Mouse (Mus musculus) forebrain, embryonic 12.5 days (tissue): ENCODE measurements around the gene Mamld1. TPM values are rescaled to one million over a fixed set of nuclear protein-coding genes. Genes with fewer than 3 reads are reported as not detected.

ENCODE experiments used
- ATAC-seq: fragments of 200-750 bp; cut with Nextera tagmentation; 2 replicates; pipeline ENCODE4 v1.8.0; 2017; ENCODE audit warnings: moderate TSS enrichment; ENCODE audit not compliant: low FRiP score
- H3K27ac ChIP-seq: fragments of 300-500 bp; sonication (generic); 2 replicates; pipeline ENCODE4 v1.5.1; 2016; ENCODE audit warnings: mild to moderate bottlenecking
- H3K27me3 ChIP-seq: fragments of 300-500 bp; sonication (generic); 2 replicates; pipeline ENCODE4 v1.6.1; 2016; ENCODE audit warnings: mild to moderate bottlenecking
- H3K36me3 ChIP-seq: fragments of 300-500 bp; sonication (generic); replicated peaks from 2 replicates; pipeline ENCODE4 v1.6.1; 2016; ENCODE audit warnings: mild to moderate bottlenecking
- H3K4me1 ChIP-seq: fragments of 300-500 bp; sonication (generic); 2 replicates; pipeline ENCODE4 v1.6.1; 2016
- H3K4me2 ChIP-seq: fragments of 300-500 bp; sonication (generic); 2 replicates; pipeline ENCODE4 v1.6.1; 2016; ENCODE audit warnings: mild to moderate bottlenecking, moderate library complexity
- H3K4me3 ChIP-seq: fragments of 300-500 bp; sonication (generic); replicated peaks from 2 replicates; pipeline ENCODE4 v1.5.1; 2016; ENCODE audit warnings: mild to moderate bottlenecking
- H3K9ac ChIP-seq: fragments of 300-500 bp; sonication (generic); 2 replicates; pipeline ENCODE4 v1.6.1; 2016; ENCODE audit warnings: mild to moderate bottlenecking
- H3K9me3 ChIP-seq: fragments of 300-500 bp; sonication (generic); 2 replicates; pipeline ENCODE4 v1.6.1; 2016
- WGBS: fragments of 180-500 bp; shearing (Covaris S2); methylation state at CpG from one replicate; pipeline ENCODE4 v1.1.7; 2016; 5-methylcytosine and 5-hydroxymethylcytosine counted together
- polyA plus RNA-seq: library from polyadenylated mRNA; unstranded; fragments of >200 nt; fragmentation: Nextera tagmentation; extraction: Ambion mirVana; gene quantifications from 2 replicates; pipeline ENCODE4 v1.2.1, GENCODE M21; 2016

The Mamld1 gene
- polyA plus RNA-seq, 1 experiment from 2014 or later: 8.2 TPM

GRCm38 (mm10) chrX:71087370-71088079 is 37.5 kb downstream of the Mamld1 start:
- H3K4me2 ChIP-seq: no peak overlapping the region
- no peaks in the 10 kb centered on the region for H3K27me3 ChIP-seq
- H3K9ac ChIP-seq: no peak overlapping the region
- 72% methylated on average over 4 of the region's 4 CpGs for WGBS
- no peaks in the 10 kb centered on the region for H3K9me3 ChIP-seq
- ATAC-seq: no peak
- no peaks in the 10 kb centered on the region for H3K36me3 ChIP-seq
- H3K27ac ChIP-seq: no peak overlapping the region
- H3K4me3 ChIP-seq: no peak overlapping the region
- 0 out of 2 replicates have a peak, but pooled peaks cover 3% of the 10 kb centered on the region for H3K4me1 ChIP-seq

DNA sequence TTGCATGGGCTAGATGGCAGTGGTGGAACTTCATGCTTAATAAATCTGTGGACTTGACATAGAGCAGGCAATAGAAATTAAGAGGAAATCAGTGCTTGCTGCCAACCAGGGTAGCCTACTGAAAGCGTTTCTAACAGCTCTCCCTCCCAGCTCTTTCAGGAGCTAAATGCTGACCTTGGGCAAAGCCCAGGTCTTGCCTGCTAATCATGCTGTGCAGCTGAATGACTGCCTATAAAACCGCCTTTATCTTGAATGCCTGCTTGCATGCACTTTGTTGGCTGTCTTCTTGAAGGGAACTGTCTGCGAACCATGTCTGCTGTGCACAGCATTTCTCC is 38.0 kb downstream of the Mamld1 start:
- no peaks in the 10 kb centered on the region for H3K27me3 ChIP-seq
- no peak overlapping the region for H3K9ac ChIP-seq
- WGBS: 39% methylated on average over 3 of the region's 3 CpGs
- H3K4me3 ChIP-seq: no peak overlapping the region
- ATAC-seq: no peak
- no peak overlapping the region for H3K27ac ChIP-seq
- no peaks in the 10 kb centered on the region for H3K36me3 ChIP-seq
- no peak overlapping the region for H3K4me2 ChIP-seq
- H3K9me3 ChIP-seq: no peaks in the 10 kb centered on the region
- H3K4me1 ChIP-seq: 0 out of 2 replicates have a peak, but pooled peaks cover 3% of the 10 kb centered on the region

DNA sequence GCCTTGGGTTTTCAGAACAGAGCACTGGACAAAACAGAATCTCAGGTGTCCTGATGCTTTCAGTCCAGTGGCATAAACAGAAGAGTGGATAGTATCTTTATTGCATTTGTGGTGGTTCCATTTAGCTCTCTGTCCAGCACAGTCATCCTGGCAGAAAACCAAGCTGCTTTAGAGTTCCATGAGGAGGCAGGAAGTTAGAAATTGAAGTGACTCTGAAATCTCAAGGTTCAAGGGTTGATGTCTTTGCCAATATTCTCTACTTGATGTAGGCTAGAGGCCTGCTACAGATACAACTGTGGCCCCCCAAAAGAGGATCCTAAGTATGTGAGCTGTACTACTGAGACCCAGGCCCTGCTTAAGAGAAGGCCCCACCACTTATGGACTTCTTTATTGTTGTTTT is 55.8 kb downstream of the Mamld1 start:
- ATAC-seq: no peak
- Histone ChIP-seq H3K9me3 (no peaks in the 10 kb centered on the region), H3K27me3 (no peaks in the 10 kb centered on the region), H3K4me1 (no peaks in the 10 kb centered on the region), H3K9ac (no peak overlapping the region), H3K4me3 (no peak overlapping the region), H3K36me3 (no peaks in the 10 kb centered on the region), H3K27ac (no peak overlapping the region), H3K4me2 (no peak overlapping the region)

DNA sequence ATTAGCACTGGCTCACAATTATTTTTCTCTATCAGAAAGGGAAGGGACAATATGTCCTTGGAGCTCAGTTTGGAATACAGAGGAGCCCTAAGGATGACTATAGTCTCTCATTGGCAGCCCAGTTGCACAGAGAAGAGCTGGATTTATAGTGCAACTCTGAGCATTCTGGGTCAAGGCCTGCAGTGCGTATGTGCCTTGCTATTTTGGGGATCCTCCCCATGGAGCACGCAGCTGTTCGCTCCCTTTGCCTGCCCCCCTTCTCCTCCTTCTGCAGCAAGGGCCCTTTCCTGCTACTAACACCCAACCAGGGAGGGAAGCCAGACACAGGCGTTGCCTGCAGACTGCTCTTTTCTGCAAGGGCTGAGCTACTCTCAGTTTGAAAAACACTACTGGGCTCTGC is 56.3 kb downstream of the Mamld1 start:
- Histone ChIP-seq H3K36me3 (no peaks in the 10 kb centered on the region), H3K4me3 (no peak overlapping the region), H3K27me3 (no peaks in the 10 kb centered on the region), H3K9ac (no peak overlapping the region), H3K9me3 (no peaks in the 10 kb centered on the region), H3K27ac (no peak overlapping the region), H3K4me2 (no peak overlapping the region), H3K4me1 (no peaks in the 10 kb centered on the region)
- 83% methylated on average over 4 of the region's 4 CpGs for WGBS
- ATAC-seq: no peak

GRCm38 (mm10) chrX:71108056-71108735 is 58.1 kb downstream of the Mamld1 start:
- H3K9ac ChIP-seq: no peak overlapping the region
- H3K27ac ChIP-seq: no peak overlapping the region
- no peak overlapping the region for H3K4me3 ChIP-seq
- H3K9me3 ChIP-seq: no peaks in the 10 kb centered on the region
- H3K4me1 ChIP-seq: no peaks in the 10 kb centered on the region
- H3K36me3 ChIP-seq: no peaks in the 10 kb centered on the region
- WGBS: 83% methylated on average over 4 of the region's 4 CpGs
- H3K4me2 ChIP-seq: no peak overlapping the region
- ATAC-seq: no peak
- no peaks in the 10 kb centered on the region for H3K27me3 ChIP-seq

GRCm38 (mm10) chrX:71110333-71110732 is 60.3 kb downstream of the Mamld1 start:
- no peak for ATAC-seq
- Histone ChIP-seq H3K4me2 (no peak overlapping the region), H3K27ac (no peak overlapping the region), H3K36me3 (no peaks in the 10 kb centered on the region), H3K4me1 (no peaks in the 10 kb centered on the region), H3K9me3 (no peaks in the 10 kb centered on the region), H3K9ac (no peak overlapping the region), H3K27me3 (no peaks in the 10 kb centered on the region), H3K4me3 (no peak overlapping the region)
- WGBS: 61% methylated on average over 2 of the region's 2 CpGs

DNA sequence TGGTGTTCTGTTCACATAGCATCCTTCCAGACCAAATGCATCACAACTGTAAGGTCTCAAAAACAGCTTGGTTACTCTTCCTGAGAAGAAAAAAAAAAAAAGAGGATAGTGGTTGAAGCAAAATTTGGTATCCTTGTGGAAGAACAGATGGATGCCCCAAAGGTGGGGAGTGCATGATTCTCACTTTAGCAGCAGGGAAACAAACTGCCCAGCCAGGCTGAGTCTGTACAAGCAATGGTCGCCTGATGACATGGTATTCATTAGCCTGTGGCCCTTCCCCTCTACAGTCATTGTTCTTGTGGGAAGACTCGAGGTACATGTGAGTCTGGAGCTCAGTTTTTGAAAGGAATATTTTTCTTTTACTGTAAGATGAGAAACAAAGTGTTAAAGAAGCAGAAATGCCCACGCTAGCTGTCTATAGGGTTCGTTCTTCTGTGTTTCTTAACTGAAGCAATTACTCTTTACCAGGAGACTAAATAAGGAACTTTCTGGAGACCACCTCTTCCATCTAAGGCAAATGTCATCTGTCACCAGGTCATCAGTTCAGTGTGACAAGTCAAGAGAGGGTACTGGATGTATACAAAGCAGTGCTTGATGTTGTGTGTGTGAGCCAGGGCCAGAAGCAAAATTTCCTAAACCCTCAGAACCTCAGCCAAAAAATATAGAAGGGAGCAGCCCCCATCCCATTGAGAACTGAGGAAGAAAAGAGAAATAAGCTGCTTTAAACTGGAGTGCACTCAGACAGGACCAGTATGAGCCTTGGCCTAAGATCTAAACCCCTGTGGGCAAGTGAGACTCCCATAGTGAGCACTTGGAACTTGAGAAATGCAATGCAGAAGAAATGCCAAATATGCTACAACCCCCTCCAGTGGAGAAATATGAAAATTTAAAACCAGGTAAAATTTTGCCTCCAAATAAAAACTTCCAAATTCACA is 72.6 kb downstream of the Mamld1 start:
- WGBS: 65% methylated on average over 4 of the region's 4 CpGs
- no peaks in the 10 kb centered on the region for H3K9me3 ChIP-seq

GRCm38 (mm10) chrX:71125013-71125412 is 75.0 kb downstream of the Mamld1 start:
- no peaks in the 10 kb centered on the region for H3K4me1 ChIP-seq
- 90% methylated on average over 7 of the region's 7 CpGs for WGBS
- H3K36me3 ChIP-seq: no peaks in the 10 kb centered on the region; the same call in 1 of the 2 replicates
- H3K9me3 ChIP-seq: no peaks in the 10 kb centered on the region
- H3K4me2 ChIP-seq: no peak overlapping the region
- no peak overlapping the region for H3K4me3 ChIP-seq
- no peaks in the 10 kb centered on the region for H3K27me3 ChIP-seq
- no peak overlapping the region for H3K27ac ChIP-seq
- H3K9ac ChIP-seq: no peak overlapping the region
- ATAC-seq: no peak

More for the DNA sequence above, 72.6 kb downstream of the Mamld1 start:
- Histone ChIP-seq H3K27me3 (no peaks in the 10 kb centered on the region), H3K4me1 (no peaks in the 10 kb centered on the region), H3K9ac (no peak overlapping the region), H3K4me3 (no peak overlapping the region), H3K4me2 (no peak overlapping the region), H3K36me3 (peaks cover 13% of the 10 kb centered on the region), H3K27ac (no peak overlapping the region)
- no peak for ATAC-seq

DNA sequence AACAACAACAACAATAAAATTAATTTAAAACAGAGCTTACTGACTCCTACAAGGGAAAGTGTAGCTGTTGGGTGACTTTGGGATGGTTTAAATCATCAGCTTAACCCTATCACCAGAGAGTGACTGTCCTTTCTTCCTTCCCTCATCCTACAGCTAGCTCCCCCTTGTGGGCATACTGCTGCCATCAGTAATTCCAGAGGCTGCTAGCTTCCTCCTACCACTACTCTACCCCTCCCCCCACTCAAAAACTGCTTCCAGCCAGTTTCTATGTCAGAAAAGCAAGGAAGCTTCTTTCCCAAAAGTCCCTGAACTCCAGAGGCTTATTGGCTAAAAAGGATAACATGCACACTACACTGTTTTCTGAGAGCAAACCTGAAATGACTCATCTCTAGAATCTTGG is 81.4 kb downstream of the Mamld1 start:
- ATAC-seq: no peak
- no peak overlapping the region for H3K27ac ChIP-seq
- H3K4me1 ChIP-seq: no peaks in the 10 kb centered on the region
- no peak overlapping the region for H3K4me2 ChIP-seq
- no peak overlapping the region for H3K9ac ChIP-seq
- H3K27me3 ChIP-seq: no peaks in the 10 kb centered on the region
- H3K9me3 ChIP-seq: no peaks in the 10 kb centered on the region
- H3K36me3 ChIP-seq: no peaks in the 10 kb centered on the region
- H3K4me3 ChIP-seq: no peak overlapping the region

DNA sequence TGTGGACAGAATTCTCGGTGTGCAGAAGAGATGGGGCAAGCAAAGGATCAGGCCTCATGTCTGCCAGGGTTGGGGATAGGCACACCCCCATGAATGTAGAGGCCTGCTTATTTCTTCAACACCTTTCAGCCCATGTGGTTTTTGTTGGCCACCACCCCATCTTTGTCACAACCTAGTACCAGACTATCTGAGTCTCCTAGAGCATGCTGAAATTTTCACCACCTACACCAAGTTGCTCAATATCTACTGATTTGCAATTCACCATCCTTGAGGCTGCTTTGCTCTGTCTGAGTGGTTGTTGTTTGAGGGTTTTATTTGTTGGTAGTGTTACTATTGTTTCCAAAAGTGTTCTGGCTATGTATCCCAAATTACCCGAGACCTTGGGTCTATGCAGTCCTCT is 91.3 kb downstream of the Mamld1 start:
- Histone ChIP-seq H3K27me3 (no peaks in the 10 kb centered on the region), H3K36me3 (no peaks in the 10 kb centered on the region), H3K4me3 (no peak overlapping the region), H3K4me2 (no peak overlapping the region), H3K27ac (no peak overlapping the region), H3K4me1 (no peaks in the 10 kb centered on the region), H3K9ac (no peak overlapping the region), H3K9me3 (no peaks in the 10 kb centered on the region)
- WGBS: 90% methylated on average over 2 of the region's 2 CpGs
- no peak for ATAC-seq

- no peak overlapping the region for H3K27ac ChIP-seq
- 42% methylated on average over 1 of the region's 1 CpGs for WGBS
- H3K9ac ChIP-seq: no peak overlapping the region
- H3K36me3 ChIP-seq: peaks cover 7% of the 10 kb centered on the region
- no peak overlapping the region for H3K4me3 ChIP-seq
- no peaks in the 10 kb centered on the region for H3K9me3 ChIP-seq
- no peak for ATAC-seq
- no peak overlapping the region for H3K4me2 ChIP-seq
- no peaks in the 10 kb centered on the region for H3K4me1 ChIP-seq
- no peaks in the 10 kb centered on the region for H3K27me3 ChIP-seq
Observed at GRCm38 (mm10) chrX:71149441-71150050, 99.5 kb downstream of the Mamld1 start.

DNA sequence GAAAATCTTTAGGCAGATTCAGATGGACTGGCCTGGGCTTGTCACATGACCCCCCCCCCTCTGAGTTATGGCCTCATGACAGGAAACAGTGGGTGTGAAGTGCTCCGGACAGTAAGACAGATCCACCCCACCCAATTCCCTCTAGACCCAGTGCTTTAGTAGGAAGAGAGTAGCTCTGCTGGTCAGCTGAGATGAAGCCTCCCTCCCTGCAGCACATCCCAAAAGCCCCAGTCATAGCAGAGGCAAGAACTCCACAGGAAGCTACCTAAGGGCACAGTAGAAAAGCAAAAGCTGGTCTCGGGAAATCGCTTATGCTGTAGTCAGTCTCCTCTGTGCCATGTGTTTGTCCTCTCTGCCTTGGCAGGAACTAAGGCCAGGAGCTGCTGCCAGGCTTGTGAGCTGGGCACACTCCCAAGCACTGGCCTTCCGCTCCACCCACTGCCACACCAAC is 100.5 kb downstream of the Mamld1 start:
- Histone ChIP-seq H3K27me3 (no peaks in the 10 kb centered on the region), H3K9me3 (no peaks in the 10 kb centered on the region)
- ATAC-seq: no peak

More for the DNA sequence above, 100.5 kb downstream of the Mamld1 start:
- H3K4me1 ChIP-seq: no peaks in the 10 kb centered on the region
- no peak overlapping the region for H3K9ac ChIP-seq
- no peak overlapping the region for H3K4me3 ChIP-seq
- WGBS: 77% methylated on average over 4 of the region's 4 CpGs
- no peak overlapping the region for H3K4me2 ChIP-seq
- H3K36me3 ChIP-seq: peaks cover 9% of the 10 kb centered on the region
- no peak overlapping the region for H3K27ac ChIP-seq
